Mouse (Mus musculus): ENCODE measurements around the gene Ift22.
"Not testable (repeated sequence)": the region's sequence is repeated elsewhere in the genome, so short reads cannot be mapped to it uniquely, and the experiment has no call there.

Gene Ift22

GRCm38 (mm10) chr5:136905630-136906029 lies 2.3 kb upstream of the Ift22 start:
- peak; percentile 66 for DNase-seq (ENCODE audit: low read depth)

GRCm38 (mm10) chr5:136907587-136907986 lies 363 bp upstream of the Ift22 start:
- no peak for DNase-seq (ENCODE audit: low read depth)

DNA sequence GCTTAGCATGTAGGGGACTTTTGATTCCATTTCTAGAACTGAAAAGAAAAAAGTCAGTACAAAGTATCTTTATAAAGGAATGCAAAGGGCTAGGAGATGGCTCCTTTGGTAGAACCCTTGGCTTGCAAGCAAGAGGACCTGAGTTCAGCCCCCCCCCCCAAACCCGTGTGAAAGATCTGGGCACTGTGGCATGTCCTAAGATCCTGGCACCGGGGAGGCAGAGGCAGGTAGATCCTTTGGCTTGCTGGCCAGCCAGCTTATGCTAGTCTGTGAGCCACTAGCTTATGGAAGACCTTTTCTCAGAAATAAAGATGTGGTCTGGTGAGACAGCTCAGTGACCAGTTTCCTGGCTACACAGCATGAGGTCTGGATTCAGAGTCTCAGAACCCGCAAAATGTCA lies 6.2 kb downstream of the Ift22 start:
- DNase-seq (ENCODE audit: low read depth), result no peak

DNA sequence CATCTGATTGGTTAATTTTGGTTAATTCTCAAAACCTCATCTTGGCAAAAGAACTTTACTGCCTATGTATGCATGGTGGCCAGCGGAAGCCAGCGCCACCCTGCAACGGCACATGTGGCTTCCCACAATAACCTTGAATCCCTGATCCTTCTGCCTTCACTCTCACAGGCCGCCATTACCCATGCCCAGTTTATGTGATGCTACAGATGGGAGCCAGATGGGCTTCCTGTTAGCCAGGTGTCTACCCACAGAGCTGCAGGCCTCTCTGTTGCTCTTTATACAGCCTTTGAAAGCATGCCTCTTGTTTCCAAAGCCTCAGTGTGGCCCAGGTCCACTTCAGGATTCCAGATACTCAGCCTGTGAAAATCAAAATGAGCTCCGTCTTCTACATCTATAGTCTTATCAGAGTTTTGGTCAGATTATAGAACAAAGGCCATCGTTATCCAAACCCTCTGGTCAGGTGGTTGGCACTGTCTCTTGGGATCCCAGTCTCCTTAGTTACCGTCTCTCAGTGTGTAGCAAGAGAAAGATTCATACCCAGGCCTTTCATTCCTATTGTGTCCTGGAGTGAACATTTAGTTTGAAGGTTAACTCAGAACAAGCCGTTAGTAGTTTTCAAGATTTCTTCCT lies 9.8 kb downstream of the Ift22 start:
- DNase-seq (ENCODE audit: low read depth), result no peak

DNA sequence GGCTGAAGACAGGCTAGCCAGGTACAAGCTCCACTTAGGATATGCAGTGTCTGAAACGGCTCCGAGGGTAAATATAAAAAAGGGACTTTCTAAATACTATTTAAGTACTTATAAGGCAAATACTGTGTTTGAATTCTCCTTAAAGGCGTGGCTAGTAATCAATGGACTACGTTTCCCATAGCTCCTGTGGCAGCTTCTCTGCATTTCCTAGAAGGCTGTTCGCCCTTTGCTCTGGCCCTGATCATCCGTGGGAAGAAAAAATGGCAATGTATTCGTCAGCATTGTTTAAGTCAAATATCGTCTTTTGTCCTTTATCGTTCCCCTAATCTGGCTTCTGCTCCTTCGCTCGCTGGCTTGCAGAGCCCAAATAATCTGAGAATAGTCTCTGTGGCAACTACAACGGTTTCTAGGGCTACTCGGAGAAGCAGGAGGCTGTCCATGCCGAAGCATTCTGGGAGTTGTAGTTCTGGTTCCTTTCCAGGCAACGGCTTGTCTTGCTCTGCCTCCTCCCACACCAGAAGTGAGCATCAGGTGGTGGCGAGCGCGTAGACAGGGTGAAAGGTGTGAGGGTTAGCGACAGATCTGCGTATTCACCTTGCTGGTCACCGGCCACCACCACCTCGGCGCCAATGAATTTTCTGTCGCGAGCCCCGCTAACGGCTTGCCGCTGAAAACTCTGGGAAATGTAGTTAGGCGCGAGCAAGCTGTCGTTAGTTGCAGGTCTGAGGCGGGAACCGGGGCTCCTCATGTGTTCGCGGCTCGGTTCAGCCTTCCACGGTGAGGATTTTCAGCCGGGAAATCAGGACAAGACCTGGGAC lies 10.9 kb downstream of the Ift22 start:
- peak; percentile 92 for DNase-seq (ENCODE audit: low read depth)

DNA sequence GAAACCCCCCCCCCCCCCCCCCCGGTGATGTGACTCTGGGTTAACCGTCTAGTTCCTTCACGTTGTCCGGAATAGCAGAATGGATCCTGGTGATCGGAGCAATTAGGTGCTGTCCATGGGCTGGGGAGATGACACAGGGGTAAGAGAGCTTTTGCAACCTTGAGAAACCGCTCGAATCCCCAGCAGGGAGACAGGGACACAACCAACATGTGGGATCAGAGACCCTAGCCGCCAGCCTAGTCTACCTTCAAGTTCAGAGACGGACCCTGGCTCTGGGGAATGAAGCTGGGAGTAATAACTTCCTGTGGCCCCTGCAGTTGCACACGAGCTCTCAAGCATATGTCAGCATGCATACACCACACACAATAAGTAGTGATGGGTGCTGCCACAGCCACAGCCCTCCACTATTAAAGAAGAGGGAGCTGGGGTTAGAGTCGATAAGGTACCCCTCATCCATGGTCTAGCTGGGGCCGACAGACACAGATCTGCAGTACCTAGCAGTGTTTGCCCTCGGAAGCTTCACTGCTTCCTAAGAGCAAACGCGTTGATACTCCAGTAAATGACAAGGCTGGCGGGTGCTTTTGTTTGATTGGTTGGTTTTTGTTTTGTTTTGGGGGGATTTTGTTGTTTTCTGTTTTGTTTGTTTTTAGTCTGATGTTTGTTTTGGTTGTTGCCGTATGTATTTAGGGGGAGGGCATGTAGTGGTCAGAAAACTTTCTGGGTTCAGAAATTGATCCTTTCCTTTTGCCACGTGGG lies 11.8 kb downstream of the Ift22 start:
- DNase-seq (ENCODE audit: low read depth), result peak; percentile 42

DNA sequence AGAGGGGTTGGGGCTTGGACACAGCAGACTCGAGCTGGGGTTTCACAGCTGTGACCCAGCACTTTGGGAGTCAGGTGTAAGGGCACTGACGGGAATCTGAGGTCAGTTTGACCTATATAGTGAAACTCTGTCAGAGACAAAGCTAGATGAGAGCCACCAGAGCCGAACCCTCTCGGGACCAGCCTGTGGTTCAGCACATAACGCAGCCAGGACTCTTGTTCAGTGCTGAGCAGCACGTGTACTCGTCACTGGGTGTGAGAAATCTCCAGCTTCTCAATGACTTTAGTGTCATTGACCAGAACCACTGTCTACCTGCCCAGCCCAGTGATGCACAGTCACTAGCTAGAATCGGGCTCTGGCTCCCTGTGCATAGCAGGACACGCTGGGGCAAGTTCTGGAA lies 14.9 kb downstream of the Ift22 start:
- DNase-seq (ENCODE audit: low read depth), result no peak

DNA sequence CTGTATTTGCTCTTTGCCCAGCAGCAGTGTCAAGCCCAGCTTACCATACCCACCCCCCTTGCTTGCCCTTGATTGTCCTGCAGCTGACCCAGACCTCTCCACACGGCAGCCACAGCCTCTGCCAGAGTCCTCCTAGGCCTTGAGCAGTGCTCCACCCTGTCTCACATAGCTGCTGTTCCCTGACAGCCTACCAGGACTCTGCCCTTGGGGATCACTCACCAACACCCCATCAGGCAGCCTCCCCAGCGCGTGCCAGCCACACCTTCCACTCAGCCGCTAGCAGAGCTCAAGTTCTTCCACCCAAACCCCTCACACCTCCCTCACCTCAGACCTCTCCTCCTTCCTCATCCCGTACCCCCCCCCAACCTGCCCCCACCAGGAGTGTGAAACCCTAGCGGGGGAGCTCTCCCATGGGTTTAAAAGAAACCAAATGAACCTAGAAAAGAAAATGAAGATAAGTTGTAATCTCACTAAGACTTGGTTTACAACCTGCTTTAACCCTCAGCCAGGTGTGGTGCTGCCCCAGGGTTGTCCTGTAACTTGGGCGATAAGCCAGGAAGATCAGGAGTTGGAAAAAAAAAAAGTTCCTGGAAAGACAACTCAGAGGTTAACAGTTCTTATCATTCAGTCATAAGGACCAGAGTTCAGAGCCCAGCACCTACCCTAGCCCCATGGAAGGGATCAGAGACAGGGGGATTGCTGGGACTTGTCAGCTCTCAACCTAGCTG lies 16.0 kb downstream of the Ift22 start:
- DNase-seq (ENCODE audit: low read depth), result no peak

- peak; percentile 86 for DNase-seq (ENCODE audit: low read depth)
Observed at GRCm38 (mm10) chr5:136929073-136929472, 21.1 kb downstream of the Ift22 start.

DNA sequence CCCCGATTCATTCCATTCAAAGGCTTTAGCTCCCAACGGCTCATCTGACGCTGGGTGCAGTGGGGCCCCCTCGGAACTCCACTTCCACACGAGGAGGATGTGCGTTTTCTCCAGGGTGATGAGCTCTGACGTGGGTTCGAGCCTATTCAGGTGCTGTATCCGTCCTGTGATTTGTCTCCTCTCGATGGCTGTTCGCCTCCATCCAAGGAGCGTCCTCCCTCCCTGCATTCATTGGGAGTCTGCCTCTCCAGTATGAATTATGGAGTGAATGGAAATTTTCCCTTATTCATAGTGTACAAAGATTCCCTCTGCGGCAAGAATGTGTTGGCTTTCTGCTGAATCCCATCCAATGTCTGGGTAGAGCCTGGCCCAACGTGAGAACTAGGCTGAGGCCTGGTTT lies 23.9 kb downstream of the Ift22 start:
- DNase-seq (ENCODE audit: low read depth), result no peak

DNA sequence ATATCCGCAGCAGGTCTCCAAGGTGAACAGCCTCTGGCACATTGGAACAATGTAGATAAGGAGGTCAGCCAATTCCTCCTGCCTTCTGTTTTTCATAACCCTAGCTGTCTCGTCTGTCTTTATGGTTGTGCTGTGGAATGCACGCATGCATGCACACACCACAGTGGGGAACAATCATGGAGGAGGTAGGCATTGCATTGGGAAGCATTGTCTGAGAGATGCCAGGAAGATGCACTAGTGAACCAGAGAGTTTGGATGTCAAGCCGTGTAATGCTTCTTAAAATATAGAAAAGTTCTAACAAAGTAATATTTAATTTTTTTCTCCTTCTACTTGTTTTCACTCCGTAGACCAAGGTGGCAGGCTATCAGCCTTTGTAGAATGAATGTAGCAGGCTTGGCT lies 25.0 kb downstream of the Ift22 start:
- peak; percentile 54 for DNase-seq (ENCODE audit: low read depth)

- no peak for DNase-seq (ENCODE audit: low read depth)
Observed at GRCm38 (mm10) chr5:136933930-136934329, 26.0 kb downstream of the Ift22 start.

DNA sequence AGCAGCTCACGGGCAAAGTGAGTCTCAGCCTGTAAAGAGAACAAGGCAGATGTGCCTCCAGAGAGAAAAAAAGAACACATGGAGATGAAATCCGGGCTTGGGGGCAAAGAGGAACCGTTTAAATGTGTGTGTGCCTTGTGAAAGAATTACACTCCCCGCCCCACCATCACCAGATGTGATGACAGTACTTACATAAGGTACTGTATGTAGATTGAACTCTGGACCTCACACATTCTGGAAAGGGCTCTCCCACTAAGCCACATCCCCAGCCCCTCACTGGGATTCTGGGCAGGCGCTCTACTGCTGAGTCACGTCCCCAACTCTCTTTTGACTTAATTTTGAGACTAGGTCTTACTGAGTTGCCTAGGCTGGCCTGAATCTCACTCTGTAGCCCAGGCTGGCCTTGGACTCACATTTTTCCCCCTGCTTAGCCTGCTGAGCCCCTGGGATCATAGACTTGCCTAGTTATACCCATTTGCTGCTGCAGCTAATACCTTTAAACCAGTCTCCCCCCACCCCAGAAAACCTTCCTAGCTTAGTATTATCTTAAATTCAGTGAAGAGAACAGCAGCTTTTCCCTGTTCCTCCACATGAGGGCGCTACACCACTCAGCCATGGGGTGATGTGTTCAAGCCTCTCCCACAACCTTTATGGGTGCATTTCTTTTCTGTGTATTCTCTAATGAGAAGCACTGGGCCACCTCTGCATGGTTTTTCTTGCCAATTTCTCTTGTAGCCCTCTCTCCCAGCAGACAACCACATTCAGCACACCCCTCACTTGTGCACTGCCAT lies 28.1 kb downstream of the Ift22 start:
- peak; percentile 47 for DNase-seq (ENCODE audit: low read depth)

- DNase-seq (ENCODE audit: low read depth), result no peak
Observed at GRCm38 (mm10) chr5:136936750-136937149, 28.8 kb downstream of the Ift22 start.

DNA sequence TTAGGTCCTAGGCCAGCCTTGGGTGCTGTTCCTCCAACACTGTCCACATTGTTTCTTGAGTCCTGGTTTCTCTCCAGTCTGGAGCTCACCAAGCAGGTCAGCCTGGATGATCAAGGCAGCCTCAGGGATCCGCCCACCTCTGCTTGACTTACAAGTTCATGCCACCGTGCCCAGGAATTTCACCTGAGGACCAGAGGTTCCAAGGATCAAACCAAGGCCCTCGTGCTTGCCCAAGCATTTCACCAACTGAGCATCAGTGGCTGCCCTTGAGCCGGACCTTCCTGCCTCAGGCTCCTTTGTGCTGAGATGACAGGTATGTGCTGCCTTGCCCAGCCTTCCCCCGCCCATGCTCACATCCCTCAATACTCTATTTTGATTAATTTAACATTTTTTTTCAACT lies 29.7 kb downstream of the Ift22 start:
- DNase-seq (ENCODE audit: low read depth), result no peak

GRCm38 (mm10) chr5:136939284-136939683 lies 31.3 kb downstream of the Ift22 start:
- DNase-seq (ENCODE audit: low read depth), result peak; percentile 27

DNA sequence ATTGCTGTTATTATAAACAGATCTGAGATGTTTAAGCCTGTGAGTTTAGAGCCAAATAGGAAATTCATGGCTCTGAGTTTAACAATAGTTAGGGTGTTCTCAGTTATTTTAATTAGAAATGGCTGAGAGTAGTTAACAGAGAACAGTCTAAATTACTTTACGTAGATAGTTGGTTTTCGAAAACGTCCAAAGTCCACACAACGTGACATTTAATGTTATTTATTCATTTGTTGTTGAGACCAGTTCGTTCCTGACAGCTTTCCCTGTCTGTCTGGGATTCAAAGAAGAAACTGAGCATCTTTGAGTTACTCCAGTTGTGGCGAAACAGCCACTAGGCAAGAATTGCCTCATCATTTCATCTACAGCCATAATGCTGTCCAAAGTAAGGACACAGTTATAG lies 32.1 kb downstream of the Ift22 start:
- DNase-seq (ENCODE audit: low read depth), result not testable (repeated sequence)

- no peak for DNase-seq (ENCODE audit: low read depth)
Observed at GRCm38 (mm10) chr5:136940845-136941560, 33.1 kb downstream of the Ift22 start.

- DNase-seq (ENCODE audit: low read depth), result no peak
Observed at GRCm38 (mm10) chr5:136942781-136943180, 34.8 kb downstream of the Ift22 start.

DNA sequence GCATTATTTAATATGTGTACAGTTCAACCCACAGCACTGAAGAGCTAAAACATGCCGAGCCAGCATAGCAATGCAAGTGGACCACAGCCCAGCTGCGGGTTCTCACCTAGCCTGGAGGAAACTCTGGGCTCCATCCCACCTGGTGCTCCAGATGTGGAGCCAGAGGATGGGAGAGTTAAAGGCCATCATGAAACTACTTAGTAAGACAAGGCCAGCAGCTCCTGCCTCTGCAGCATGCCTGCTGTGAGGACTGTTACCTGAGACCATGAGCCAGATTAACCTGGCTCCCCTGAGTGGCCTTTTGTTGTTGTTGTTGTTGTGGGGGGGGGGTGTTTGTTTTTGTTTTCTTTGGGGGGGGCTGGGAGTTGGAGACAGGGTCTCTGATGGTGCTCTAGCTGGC lies 35.4 kb downstream of the Ift22 start:
- no peak for DNase-seq (ENCODE audit: low read depth)

DNA sequence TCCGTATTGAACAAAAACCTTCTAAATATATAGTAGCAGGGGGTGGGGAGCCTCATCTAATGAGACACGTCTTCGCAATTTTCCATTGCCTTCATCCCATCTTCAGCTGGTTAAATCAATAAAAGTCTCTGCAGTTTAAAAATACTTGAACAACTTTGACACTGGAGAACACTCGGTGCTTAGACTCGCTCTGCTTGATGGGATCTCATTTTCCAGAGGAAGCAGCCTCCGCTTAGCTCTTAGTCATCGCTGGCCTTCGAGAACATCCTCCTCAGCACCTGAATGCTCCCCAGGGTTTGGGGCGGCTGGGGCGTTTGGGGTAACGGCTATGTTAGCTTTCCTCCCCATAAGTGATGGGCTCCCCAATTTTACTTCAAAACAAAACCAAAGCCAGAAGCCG lies 37.1 kb downstream of the Ift22 start:
- no peak for DNase-seq (ENCODE audit: low read depth)
